Mouse (Mus musculus) CD4-positive naive resting alpha-beta T cell, adult 76 days (primary cell): ENCODE data around the gene Rpusd2. TPM values are rescaled to one million over a fixed set of nuclear protein-coding genes. Genes with fewer than 3 reads are reported as not detected.

Source experiments
- total RNA-seq: library from RNA; stranded (reverse); gene quantifications from one replicate; pipeline ENCODE4 v1.2.4, GENCODE M21; 2023

The Rpusd2 gene
- total RNA-seq: 15.2 TPM

DNA sequence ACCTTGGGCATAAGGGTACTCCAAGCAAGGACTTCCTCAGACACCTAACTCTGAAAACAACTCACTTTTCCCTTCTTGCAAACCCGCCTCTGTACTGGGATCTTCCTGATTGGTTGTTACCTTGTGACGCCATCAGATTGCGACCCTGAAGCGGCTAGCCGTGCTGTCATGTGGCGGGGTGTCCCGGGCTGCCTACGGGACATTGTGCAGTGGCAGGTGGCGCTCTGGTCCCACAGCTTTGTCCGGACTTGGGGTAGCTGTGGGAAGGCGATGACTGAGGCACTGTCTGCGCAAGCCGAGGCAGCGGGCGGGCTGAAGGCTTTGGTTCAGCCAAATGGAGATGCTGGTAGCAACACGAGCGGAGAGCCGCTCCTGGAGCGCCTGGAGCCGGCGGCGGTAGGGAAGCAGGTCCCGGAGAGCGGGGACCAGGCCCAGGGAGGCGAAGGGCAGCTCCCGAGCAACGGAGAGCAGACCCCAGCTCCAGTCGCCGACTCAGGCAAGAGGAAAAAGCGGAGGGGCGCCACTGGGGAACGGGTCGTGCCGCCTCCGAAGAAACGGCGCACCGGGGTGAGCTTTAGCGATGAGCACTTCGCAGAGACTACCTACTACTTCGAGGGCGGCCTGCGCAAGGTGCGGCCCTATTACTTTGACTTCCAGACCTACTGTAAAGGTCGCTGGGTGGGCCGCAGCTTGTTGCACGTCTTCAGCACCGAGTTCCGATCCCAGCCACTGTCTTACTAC, at the start of gene Rpusd2:
Gene Rpusd2, plus strand, starts transcription at position 135 of the 741 bp plus-strand sequence.

DNA sequence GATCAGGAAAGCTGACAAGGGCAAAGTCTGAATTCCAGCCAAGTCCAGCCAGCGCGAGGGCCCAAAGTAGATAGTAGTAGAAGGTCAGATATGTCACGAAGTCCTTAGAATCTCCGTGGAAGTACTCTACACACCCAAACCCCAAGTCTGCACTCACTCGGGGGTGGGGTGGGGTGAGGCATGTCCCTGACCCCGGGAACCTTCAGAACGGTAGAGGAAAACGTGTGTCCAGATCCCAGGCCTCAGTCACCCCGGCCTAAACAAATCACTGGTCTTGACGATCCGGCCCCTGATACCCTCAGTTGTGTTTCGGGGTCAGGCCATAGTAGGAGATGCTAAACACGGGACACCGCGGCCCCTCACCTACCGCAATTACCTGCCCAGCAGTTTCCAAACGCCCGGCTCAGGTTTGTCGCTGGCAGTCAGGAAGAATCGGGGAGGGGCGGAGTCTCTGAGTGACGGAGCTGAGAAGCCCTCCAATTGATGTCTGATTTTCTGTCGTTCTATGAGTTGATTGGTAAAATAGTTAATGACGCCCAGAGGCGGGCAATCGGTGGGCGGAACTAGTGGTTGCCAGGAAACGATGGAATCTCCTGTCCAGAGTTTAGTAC, 5.5 kb upstream of the Rpusd2 start, which contains the start of gene Ccdc32:
Gene Ccdc32, minus strand, starts transcription at position 453 of the 611 bp plus-strand sequence.

DNA sequence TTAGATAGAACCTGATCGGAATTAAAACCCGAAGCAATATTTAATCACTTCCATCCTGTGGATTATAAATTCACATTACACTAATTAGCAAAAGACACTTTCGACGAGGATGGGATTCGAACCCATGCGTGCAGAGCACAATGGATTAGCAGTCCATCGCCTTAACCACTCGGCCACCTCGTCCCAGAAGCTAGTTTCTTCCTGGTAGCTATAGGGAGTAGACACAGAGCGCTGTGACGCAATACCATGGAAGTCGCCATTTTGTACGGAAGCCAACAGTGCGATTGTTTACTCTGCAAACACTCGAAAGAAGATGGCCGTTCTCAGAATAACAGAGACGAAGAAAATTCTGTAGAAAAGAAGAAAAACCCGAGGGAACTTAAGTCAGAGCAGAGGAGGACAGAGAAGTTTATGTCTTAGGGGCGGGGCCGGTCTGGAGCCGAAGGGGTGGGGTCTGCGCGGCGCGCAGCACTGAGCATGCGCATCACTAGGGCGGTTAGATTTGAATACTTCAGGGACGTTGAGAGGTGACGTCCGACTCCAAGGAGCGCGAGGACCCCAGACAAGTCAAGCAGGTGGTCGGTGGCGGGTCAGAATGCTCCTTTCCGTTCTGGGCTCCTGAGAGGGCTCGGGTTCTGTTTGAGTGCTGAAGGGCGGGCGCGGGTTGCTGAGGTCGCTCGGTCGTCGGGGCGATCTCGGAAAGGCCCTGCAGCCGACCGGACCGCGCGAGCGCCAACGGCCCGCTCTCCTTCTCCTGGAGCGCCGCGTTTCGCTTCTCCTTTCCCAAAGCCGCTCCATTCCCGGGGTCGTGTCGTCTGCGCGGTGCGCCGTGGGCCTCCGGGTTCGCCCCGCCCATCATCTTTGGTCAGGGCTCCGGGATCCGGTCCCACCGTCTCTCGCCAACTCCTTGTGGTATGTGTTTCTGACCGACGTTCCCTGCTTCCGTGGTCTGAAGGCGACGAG, 12.3 kb downstream of the Rpusd2 start, which contains the start of gene Knl1:
Gene Knl1, plus strand, starts transcription at position 471 of the 963 bp plus-strand sequence.

Other genes with a start within 250 kb of the Rpusd2 start
- 5.5 TPM for gene Knstrn, start 220.8 kb upstream of the Rpusd2 start, total RNA-seq
- 65.2 TPM for gene Ivd, start 172.8 kb upstream of the Rpusd2 start, total RNA-seq
- gene Bahd1, start 134.4 kb upstream of the Rpusd2 start, total RNA-seq: 33.9 TPM
- gene Chst14, start 108.3 kb upstream of the Rpusd2 start, total RNA-seq: 1.3 TPM
- gene Ccdc32, start 5.4 kb upstream of the Rpusd2 start, total RNA-seq: 12.1 TPM
- 1.8 TPM for gene Knl1, start 12.3 kb downstream of the Rpusd2 start, total RNA-seq
- gene Rad51, start 78.0 kb downstream of the Rpusd2 start, total RNA-seq: 2.1 TPM
- 27.6 TPM for gene Rmdn3, start 122.2 kb downstream of the Rpusd2 start, total RNA-seq
- gene Gchfr, start 133.0 kb downstream of the Rpusd2 start, total RNA-seq: not detected
- gene Gm14137, start 139.7 kb downstream of the Rpusd2 start, total RNA-seq: 1.4 TPM
- gene Zfyve19, start 173.8 kb downstream of the Rpusd2 start, total RNA-seq: 20.8 TPM
- gene Dnajc17, start 174.0 kb downstream of the Rpusd2 start, total RNA-seq: 24.9 TPM
- gene Ppp1r14d, start 195.1 kb downstream of the Rpusd2 start, total RNA-seq: not detected
- gene Spint1, start 202.6 kb downstream of the Rpusd2 start, total RNA-seq: not detected
- 0.32 TPM for gene Rhov, start 236.5 kb downstream of the Rpusd2 start, total RNA-seq